Mouse (Mus musculus): ENCODE data around the gene Tmem19. TPM values are rescaled to one million over a fixed set of nuclear protein-coding genes. Genes with fewer than 3 reads are reported as not detected.

Tmem19 gene
- polyA plus RNA-seq, 1 experiment = 12.2 TPM

GRCm38 (mm10) chr10:115339820-115340328 is 22.4 kb downstream of the Tmem19 start:
- TF ChIP-seq CTCF (IDR thresholded peaks at IDR 0.05; ENCODE audit: control insufficient read depth, insufficient read depth, low read length) (no peak), POLR2A (IDR thresholded peaks at IDR 0.05; ENCODE audit: borderline replicate concordance, control insufficient read depth, low read depth, low read length) (no peak)
- 72% methylated on average over 7 of the region's 7 CpGs for WGBS
- Histone ChIP-seq H3K4me3 (replicated peaks; ENCODE audit: control insufficient read depth, low read depth, low read length) (no peak overlapping the region), H3K27ac (ENCODE audit: control insufficient read depth, insufficient read depth, low read depth, low read length, poor library complexity) (no peak overlapping the region), H3K4me1 (ENCODE audit: control insufficient read depth, insufficient read depth, low read length) (no peaks in the 10 kb centered on the region)

GRCm38 (mm10) chr10:115336901-115337300 is 25.4 kb downstream of the Tmem19 start:
- no peaks in the 10 kb centered on the region for H3K4me1 ChIP-seq (ENCODE audit: control insufficient read depth, insufficient read depth, low read length)
- H3K4me3 ChIP-seq (replicated peaks; ENCODE audit: control insufficient read depth, low read depth, low read length) = no peak overlapping the region
- 86% methylated on average over 4 of the region's 4 CpGs for WGBS
- TF ChIP-seq POLR2A (IDR thresholded peaks at IDR 0.05; ENCODE audit: borderline replicate concordance, control insufficient read depth, low read depth, low read length) (no peak), CTCF (IDR thresholded peaks at IDR 0.05; ENCODE audit: control insufficient read depth, insufficient read depth, low read length) (no peak)
- H3K27ac ChIP-seq (ENCODE audit: control insufficient read depth, insufficient read depth, low read depth, low read length, poor library complexity) = no peak overlapping the region

- Histone ChIP-seq H3K4me3 (replicated peaks; ENCODE audit: control insufficient read depth, low read depth, low read length) (no peak overlapping the region), H3K27ac (ENCODE audit: control insufficient read depth, insufficient read depth, low read depth, low read length, poor library complexity) (no peak overlapping the region), H3K4me1 (ENCODE audit: control insufficient read depth, insufficient read depth, low read length) (no peaks in the 10 kb centered on the region)
- 88% methylated on average over 9 of the region's 9 CpGs for WGBS
- TF ChIP-seq CTCF (IDR thresholded peaks at IDR 0.05; ENCODE audit: control insufficient read depth, insufficient read depth, low read length) = no peak
- TF ChIP-seq POLR2A (IDR thresholded peaks at IDR 0.05; ENCODE audit: borderline replicate concordance, control insufficient read depth, low read depth, low read length) = no peak
These were observed 28.8 kb downstream of the Tmem19 start for GRCm38 (mm10) chr10:115333528-115333927.

- TF ChIP-seq CTCF (IDR thresholded peaks at IDR 0.05; ENCODE audit: control insufficient read depth, insufficient read depth, low read length) (no peak), POLR2A (IDR thresholded peaks at IDR 0.05; ENCODE audit: borderline replicate concordance, control insufficient read depth, low read depth, low read length) (no peak)
- WGBS = 83% methylated on average over 4 of the region's 4 CpGs
- no peaks in the 10 kb centered on the region for H3K4me1 ChIP-seq (ENCODE audit: control insufficient read depth, insufficient read depth, low read length)
- H3K27ac ChIP-seq (ENCODE audit: control insufficient read depth, insufficient read depth, low read depth, low read length, poor library complexity) = no peak overlapping the region
- no peak overlapping the region for H3K4me3 ChIP-seq (replicated peaks; ENCODE audit: control insufficient read depth, low read depth, low read length)
These were observed 29.3 kb downstream of the Tmem19 start for GRCm38 (mm10) chr10:115332997-115333396.

GRCm38 (mm10) chr10:115332420-115332952 is 29.8 kb downstream of the Tmem19 start:
- WGBS = 79% methylated on average over 8 of the region's 8 CpGs
- no peak overlapping the region for H3K4me3 ChIP-seq (replicated peaks; ENCODE audit: control insufficient read depth, low read depth, low read length)
- no peaks in the 10 kb centered on the region for H3K4me1 ChIP-seq (ENCODE audit: control insufficient read depth, insufficient read depth, low read length)
- no peak for TF ChIP-seq POLR2A (IDR thresholded peaks at IDR 0.05; ENCODE audit: borderline replicate concordance, control insufficient read depth, low read depth, low read length)
- TF ChIP-seq CTCF (IDR thresholded peaks at IDR 0.05; ENCODE audit: control insufficient read depth, insufficient read depth, low read length) = no peak
- no peak overlapping the region for H3K27ac ChIP-seq (ENCODE audit: control insufficient read depth, insufficient read depth, low read depth, low read length, poor library complexity)

GRCm38 (mm10) chr10:115329010-115329530 is 33.2 kb downstream of the Tmem19 start:
- H3K27ac ChIP-seq (ENCODE audit: control insufficient read depth, insufficient read depth, low read depth, low read length, poor library complexity) = no peak overlapping the region
- no peak overlapping the region for H3K4me3 ChIP-seq (replicated peaks; ENCODE audit: control insufficient read depth, low read depth, low read length)
- no peak for TF ChIP-seq POLR2A (IDR thresholded peaks at IDR 0.05; ENCODE audit: borderline replicate concordance, control insufficient read depth, low read depth, low read length)
- no peak for TF ChIP-seq CTCF (IDR thresholded peaks at IDR 0.05; ENCODE audit: control insufficient read depth, insufficient read depth, low read length)
- H3K4me1 ChIP-seq (ENCODE audit: control insufficient read depth, insufficient read depth, low read length) = no peaks in the 10 kb centered on the region
- WGBS = 44% methylated on average over 3 of the region's 3 CpGs

- TF ChIP-seq CTCF (IDR thresholded peaks at IDR 0.05; ENCODE audit: control insufficient read depth, insufficient read depth, low read length) (no peak), POLR2A (IDR thresholded peaks at IDR 0.05; ENCODE audit: borderline replicate concordance, control insufficient read depth, low read depth, low read length) (no peak)
- 16% methylated on average over 6 of the region's 6 CpGs for WGBS
- Histone ChIP-seq H3K4me1 (ENCODE audit: control insufficient read depth, insufficient read depth, low read length) (no peaks in the 10 kb centered on the region), H3K4me3 (replicated peaks; ENCODE audit: control insufficient read depth, low read depth, low read length) (no peak overlapping the region), H3K27ac (ENCODE audit: control insufficient read depth, insufficient read depth, low read depth, low read length, poor library complexity) (no peak overlapping the region; the same call in none of the 2 replicates)
These were observed 33.8 kb downstream of the Tmem19 start for GRCm38 (mm10) chr10:115328514-115328913.

- no peaks in the 10 kb centered on the region; the same call in 1 of the 2 replicates for H3K4me1 ChIP-seq (ENCODE audit: control insufficient read depth, insufficient read depth, low read length)
- WGBS = 10% methylated on average over 6 of the region's 6 CpGs
- H3K27ac ChIP-seq (ENCODE audit: control insufficient read depth, insufficient read depth, low read depth, low read length, poor library complexity) = no peak overlapping the region
- no peak overlapping the region for H3K4me3 ChIP-seq (replicated peaks; ENCODE audit: control insufficient read depth, low read depth, low read length)
- TF ChIP-seq CTCF (IDR thresholded peaks at IDR 0.05; ENCODE audit: control insufficient read depth, insufficient read depth, low read length) = peak; percentile 83
- TF ChIP-seq POLR2A (IDR thresholded peaks at IDR 0.05; ENCODE audit: borderline replicate concordance, control insufficient read depth, low read depth, low read length) = no peak
These were observed 39.0 kb downstream of the Tmem19 start for GRCm38 (mm10) chr10:115323295-115323694.

Measured in bone marrow, adult 2 months (tissue).